ENCODE assay signal across 8 mouse cellular contexts in the genomic region with DNA sequence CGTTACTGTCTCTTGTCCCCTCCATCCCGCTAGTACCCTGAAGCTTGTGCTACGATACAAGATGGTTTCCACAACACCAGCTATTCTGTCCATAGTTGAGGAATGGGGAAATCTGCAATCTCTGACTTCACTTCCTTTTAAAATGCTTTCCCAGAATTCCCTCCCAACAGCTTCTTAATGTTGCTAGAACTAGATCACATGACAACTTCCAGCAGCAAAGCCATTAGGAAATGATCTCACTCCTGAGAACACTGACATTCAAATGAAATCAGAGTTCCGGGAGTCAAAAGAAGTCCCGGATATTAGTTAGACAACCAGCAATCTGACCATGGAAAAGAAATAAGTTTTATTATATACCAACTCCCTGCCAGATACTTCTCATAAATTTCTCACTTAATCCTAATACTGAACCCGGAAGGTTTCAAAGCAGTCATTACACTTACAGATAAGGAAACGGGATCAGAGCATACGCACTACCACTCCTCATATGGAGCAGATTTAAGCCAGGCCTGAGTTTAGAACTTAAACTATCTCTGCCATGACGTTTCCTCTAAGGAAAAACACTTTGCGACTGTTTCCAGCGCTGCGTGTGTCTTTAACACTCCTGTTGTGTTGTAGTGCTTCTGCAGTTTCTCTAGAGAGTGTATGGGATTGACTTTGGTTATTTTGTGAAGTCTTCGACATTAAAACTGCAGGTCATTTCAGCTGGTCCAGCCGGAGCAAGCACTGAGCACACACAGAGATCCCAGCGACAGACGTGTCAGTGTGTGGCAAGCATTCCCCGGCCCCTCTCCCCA. TPM values are rescaled to one million over a fixed set of nuclear protein-coding genes. Genes with fewer than 3 reads are reported as not detected.
A peak's percentile ranks its signal among the peaks of the same experiment; 100 is the strongest.
DNase-seq lines count a peak whose midpoint lies in the region; ATAC-seq and TF ChIP-seq lines count a peak whose summit lies in the region.

No protein-coding gene starts in this region.

- no peak for TF ChIP-seq EP300 in heart, adult 2 months (IDR thresholded peaks at IDR 0.05; ENCODE audit: insufficient read depth, low read depth, low read length)

- no peaks in the 10 kb centered on the region for H3K9me3 ChIP-seq in heart, embryonic 13.5 days
- no peaks in the 10 kb centered on the region for H3K9me3 ChIP-seq in midbrain, embryonic 11.5 days (ENCODE audit: control insufficient read depth, low read length)
- no peaks in the 10 kb centered on the region for H3K9me3 ChIP-seq in midbrain, embryonic 13.5 days
- no peaks in the 10 kb centered on the region for H3K9me3 ChIP-seq in limb, embryonic 15.5 days
- no peaks in the 10 kb centered on the region for H3K9me3 ChIP-seq in stomach, embryonic 16.5 days (replicated peaks; ENCODE audit: control insufficient read depth, low read length)

- intact Hi-C loops in heart, adult 2 months (cut with DNase I), result no loop called here

- H3K27ac ChIP-seq in heart, embryonic 13.5 days (replicated peaks), result peak overlapping the region; percentile 92
- no peak overlapping the region; the same call in 1 of the 2 replicates for H3K27ac ChIP-seq in heart, adult 2 months
- no peak overlapping the region for H3K27ac ChIP-seq in midbrain, embryonic 11.5 days (ENCODE audit: low read depth, low read length)
- H3K27ac ChIP-seq in midbrain, embryonic 13.5 days, result no peak overlapping the region
- H3K27ac ChIP-seq in limb, embryonic 15.5 days, result peak overlapping the region; percentile 80
- peak overlapping the region; percentile 77 for H3K27ac ChIP-seq in stomach, embryonic 16.5 days (ENCODE audit: low read length)

- no peak for TF ChIP-seq POLR2A in heart, adult 2 months (IDR thresholded peaks at IDR 0.05; ENCODE audit: insufficient read depth, low read depth, low read length)

- no peak for DNase-seq in heart, adult 2 months
- peak; percentile 66 for DNase-seq in midbrain, embryonic 11.5 days (ENCODE audit: low spot score, missing footprints)
- DNase-seq in adrenal gland, postnatal 4 days (ENCODE audit: low spot score in 2 of 2), result no peak
- DNase-seq in gastrocnemius, postnatal 25 days, result no peak

- no peak for TF ChIP-seq CTCF in heart, adult 2 months (IDR thresholded peaks at IDR 0.05)

- ATAC-seq in heart, embryonic 13.5 days (ENCODE audit: extremely low read depth, insufficient number of reproducible peaks, low FRiP score, low TSS enrichment), result no peak
- ATAC-seq in midbrain, embryonic 11.5 days (ENCODE audit: low FRiP score), result no peak
- no peak for ATAC-seq in midbrain, embryonic 13.5 days
- ATAC-seq in limb, embryonic 15.5 days (ENCODE audit: insufficient number of reproducible peaks, low FRiP score, low TSS enrichment, low read depth), result 0 out of 2 replicates have a peak, but pooled peaks have one; percentile 19
- no peak; the same call in 1 of the 2 replicates for ATAC-seq in stomach, embryonic 16.5 days (ENCODE audit: insufficient read depth, low FRiP score)

- H3K4me3 ChIP-seq in heart, embryonic 13.5 days, result no peak overlapping the region
- no peak overlapping the region for H3K4me3 ChIP-seq in heart, adult 2 months
- H3K4me3 ChIP-seq in midbrain, embryonic 11.5 days (ENCODE audit: low read depth, low read length), result no peak overlapping the region
- no peak overlapping the region for H3K4me3 ChIP-seq in midbrain, embryonic 13.5 days (replicated peaks)
- no peak overlapping the region for H3K4me3 ChIP-seq in limb, embryonic 15.5 days
- no peak overlapping the region for H3K4me3 ChIP-seq in stomach, embryonic 16.5 days (replicated peaks; ENCODE audit: low read length)

- H3K79me2 ChIP-seq in heart, adult 2 months (replicated peaks; ENCODE audit: control insufficient read depth, insufficient read depth, low read length), result no peaks in the 10 kb centered on the region

- H3K36me3 ChIP-seq in heart, embryonic 13.5 days, result no peaks in the 10 kb centered on the region
- no peaks in the 10 kb centered on the region for H3K36me3 ChIP-seq in heart, adult 2 months (ENCODE audit: control insufficient read depth, insufficient read depth, low read length)
- H3K36me3 ChIP-seq in midbrain, embryonic 11.5 days (ENCODE audit: control insufficient read depth, insufficient read depth, low read length), result no peaks in the 10 kb centered on the region
- no peaks in the 10 kb centered on the region for H3K36me3 ChIP-seq in midbrain, embryonic 13.5 days
- H3K36me3 ChIP-seq in limb, embryonic 15.5 days, result no peaks in the 10 kb centered on the region
- no peaks in the 10 kb centered on the region for H3K36me3 ChIP-seq in stomach, embryonic 16.5 days (ENCODE audit: control insufficient read depth, insufficient read depth, low read length)

- H3K4me1 ChIP-seq in heart, embryonic 13.5 days, result peaks cover 40% of the 10 kb centered on the region
- H3K4me1 ChIP-seq in heart, adult 2 months (ENCODE audit: control insufficient read depth, insufficient read depth, low read length), result peaks cover 6% of the 10 kb centered on the region
- no peaks in the 10 kb centered on the region for H3K4me1 ChIP-seq in midbrain, embryonic 11.5 days (ENCODE audit: control insufficient read depth, insufficient read depth, low read length)
- H3K4me1 ChIP-seq in midbrain, embryonic 13.5 days (replicated peaks), result no peaks in the 10 kb centered on the region
- no peaks in the 10 kb centered on the region; the same call in 1 of the 2 replicates for H3K4me1 ChIP-seq in limb, embryonic 15.5 days
- H3K4me1 ChIP-seq in stomach, embryonic 16.5 days (ENCODE audit: control insufficient read depth, insufficient read depth, low read length), result peaks cover 16% of the 10 kb centered on the region; the same call in 1 of the 2 replicates

- peak overlapping the region; percentile 44 for H3K9ac ChIP-seq in heart, embryonic 13.5 days
- H3K9ac ChIP-seq in heart, adult 2 months (ENCODE audit: low read depth, low read length), result no peak overlapping the region; the same call in 1 of the 2 replicates
- no peak overlapping the region for H3K9ac ChIP-seq in midbrain, embryonic 11.5 days (ENCODE audit: low read length)
- H3K9ac ChIP-seq in midbrain, embryonic 13.5 days (replicated peaks), result no peak overlapping the region
- no peak overlapping the region for H3K9ac ChIP-seq in limb, embryonic 15.5 days
- H3K9ac ChIP-seq in stomach, embryonic 16.5 days (ENCODE audit: low read length), result peak overlapping the region; percentile 15; the same call in 1 of the 2 replicates

- WGBS in heart, embryonic 13.5 days, result 45% methylated on average over 17 of the region's 17 CpGs
- WGBS in heart, adult 2 months, result 41% methylated on average over 17 of the region's 17 CpGs
- 81% methylated on average over 17 of the region's 17 CpGs for whole genome bisulfite sequencing in midbrain, embryonic 11.5 days
- 84% methylated on average over 17 of the region's 17 CpGs for WGBS in midbrain, embryonic 13.5 days
- 44% methylated on average over 17 of the region's 17 CpGs for WGBS in limb, embryonic 15.5 days
- 42% methylated on average over 17 of the region's 17 CpGs for WGBS in stomach, embryonic 16.5 days

- H3K4me2 ChIP-seq in heart, embryonic 13.5 days, result peak overlapping the region; percentile 36
- no peak overlapping the region for H3K4me2 ChIP-seq in midbrain, embryonic 11.5 days
- no peak overlapping the region for H3K4me2 ChIP-seq in midbrain, embryonic 13.5 days (replicated peaks)
- no peak overlapping the region for H3K4me2 ChIP-seq in limb, embryonic 15.5 days
- H3K4me2 ChIP-seq in stomach, embryonic 16.5 days (ENCODE audit: low read depth, low read length), result peak overlapping the region; percentile 22; the same call in 1 of the 2 replicates

- H3K27me3 ChIP-seq in heart, embryonic 13.5 days (replicated peaks), result no peaks in the 10 kb centered on the region
- H3K27me3 ChIP-seq in heart, adult 2 months (ENCODE audit: control insufficient read depth, insufficient read depth, low read length), result no peaks in the 10 kb centered on the region
- H3K27me3 ChIP-seq in midbrain, embryonic 11.5 days (ENCODE audit: control insufficient read depth, insufficient read depth, low read length), result no peaks in the 10 kb centered on the region
- H3K27me3 ChIP-seq in midbrain, embryonic 13.5 days, result no peaks in the 10 kb centered on the region
- no peaks in the 10 kb centered on the region for H3K27me3 ChIP-seq in limb, embryonic 15.5 days
- H3K27me3 ChIP-seq in stomach, embryonic 16.5 days (ENCODE audit: control insufficient read depth, insufficient read depth, low read length), result no peaks in the 10 kb centered on the region

RNA-seq across cellular contexts. Expression of a gene that starts 36.5 kb away (rescaled TPM):
- not detected in 2 replicates for polyA plus RNA-seq in heart, embryonic 13.5 days (2015; fragmentation: Nextera tagmentation; extraction: Ambion mirVana)
- not detected for total RNA-seq in heart, adult 2 months (2021)
- not detected in 2 replicates for polyA plus RNA-seq in heart, adult 2 months (2012; rRNA removed)
- not detected in 2 replicates for polyA plus RNA-seq in midbrain, embryonic 11.5 days (2014; fragmentation: Nextera tagmentation; extraction: Ambion mirVana)
- polyA plus RNA-seq in midbrain, embryonic 13.5 days (2015; fragmentation: Nextera tagmentation; extraction: Ambion mirVana), result not detected in 2 replicates
- polyA plus RNA-seq in limb, embryonic 15.5 days (2015; fragmentation: Nextera tagmentation; extraction: Ambion mirVana), result not detected in 2 replicates
- not detected in 2 replicates for polyA plus RNA-seq in stomach, embryonic 16.5 days (2015; fragmentation: Nextera tagmentation; extraction: Ambion mirVana)
- total RNA-seq in adrenal gland, postnatal 4 days (2021), result under 1 TPM in 1 of 2 experiments, not detected in 1; 0.11 TPM
- total RNA-seq in gastrocnemius, postnatal 25 days (2021), result not detected

Comparison
In these comparisons a context has a peak if more than half of its experiments do, and no peak if none do; other contexts are left out.
1. H3K27ac ChIP-seq: peak in heart, embryonic 13.5 days (single experiment), limb, embryonic 15.5 days (single experiment) and stomach, embryonic 16.5 days (single experiment); none in heart, adult 2 months (single experiment), midbrain, embryonic 11.5 days (single experiment) and midbrain, embryonic 13.5 days (single experiment).
2. H3K9ac ChIP-seq: peak in heart, embryonic 13.5 days (single experiment) and stomach, embryonic 16.5 days (single experiment); none in heart, adult 2 months (single experiment), midbrain, embryonic 11.5 days (single experiment), midbrain, embryonic 13.5 days (single experiment) and limb, embryonic 15.5 days (single experiment).
3. H3K4me2 ChIP-seq: peak in heart, embryonic 13.5 days (single experiment) and stomach, embryonic 16.5 days (single experiment); none in midbrain, embryonic 11.5 days (single experiment), midbrain, embryonic 13.5 days (single experiment) and limb, embryonic 15.5 days (single experiment).